Mouse (Mus musculus): ENCODE measurements at regions not wholly inside any gene's neighbourhood (a gene's known extent, or its start where the extent isn't known, plus 50 kb on each side); places are given as distances from the start of the nearest gene placed in this dataset.

DNA sequence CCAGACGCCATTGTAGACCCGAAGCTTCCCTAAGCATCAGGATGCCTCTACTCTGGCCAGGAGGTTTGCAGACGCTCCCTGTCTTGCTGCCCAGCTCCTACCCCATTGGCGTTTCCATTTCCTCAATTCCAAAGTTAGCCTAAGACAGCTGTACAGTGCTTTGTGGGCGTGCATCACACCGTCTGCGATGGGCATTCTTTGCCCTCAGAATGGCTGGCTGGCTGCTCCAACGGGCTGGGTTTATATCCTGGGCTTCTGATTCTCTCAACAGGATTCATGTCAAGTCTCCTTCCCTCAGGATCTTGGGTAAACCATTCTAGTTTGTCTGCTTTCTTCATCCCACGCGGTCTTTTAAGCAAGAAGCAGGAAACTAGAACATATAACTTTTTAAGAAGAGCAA, 104.3 kb upstream of the Ankrd55 start:
- no peak for DNase-seq (ENCODE audit: low spot score)

GRCm38 (mm10) chr13:112185116-112185515, 103.1 kb upstream of the Ankrd55 start:
- DNase-seq (ENCODE audit: low spot score) = no peak

- peak; percentile 51 for DNase-seq (ENCODE audit: low spot score)
Measured at GRCm38 (mm10) chr13:112187226-112187625, 101.0 kb upstream of the Ankrd55 start.

- no peak for DNase-seq (ENCODE audit: low spot score)
Measured at GRCm38 (mm10) chr13:112188313-112188712, 99.9 kb upstream of the Ankrd55 start.

GRCm38 (mm10) chr13:112188741-112189476, 99.3 kb upstream of the Ankrd55 start:
- no peak for DNase-seq (ENCODE audit: low spot score)

DNA sequence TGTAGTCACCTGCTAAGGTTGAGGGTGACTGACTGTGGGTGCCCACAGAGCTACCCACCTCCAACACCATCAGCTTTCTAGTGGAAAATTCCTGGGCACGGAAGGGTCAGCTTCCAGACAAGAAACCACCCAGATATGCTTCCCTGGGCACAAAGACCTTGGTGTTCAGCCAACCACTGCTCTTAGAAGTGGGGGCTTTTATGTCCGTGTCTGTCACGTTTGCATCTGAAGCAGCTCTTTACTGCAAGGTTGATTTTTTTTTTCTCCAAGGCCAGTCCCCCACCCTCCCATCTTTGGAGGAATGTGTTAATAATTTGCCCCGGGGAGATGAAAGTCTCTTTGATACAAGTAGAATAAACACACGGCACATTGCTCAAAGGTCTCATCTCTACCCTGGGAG, 98.6 kb upstream of the Ankrd55 start:
- no peak for DNase-seq (ENCODE audit: low spot score)

- DNase-seq (ENCODE audit: low spot score) = no peak
Measured at GRCm38 (mm10) chr13:112192192-112192905, 95.9 kb upstream of the Ankrd55 start.

GRCm38 (mm10) chr13:112193676-112194075, 94.6 kb upstream of the Ankrd55 start:
- DNase-seq (ENCODE audit: low spot score) = no peak

DNA sequence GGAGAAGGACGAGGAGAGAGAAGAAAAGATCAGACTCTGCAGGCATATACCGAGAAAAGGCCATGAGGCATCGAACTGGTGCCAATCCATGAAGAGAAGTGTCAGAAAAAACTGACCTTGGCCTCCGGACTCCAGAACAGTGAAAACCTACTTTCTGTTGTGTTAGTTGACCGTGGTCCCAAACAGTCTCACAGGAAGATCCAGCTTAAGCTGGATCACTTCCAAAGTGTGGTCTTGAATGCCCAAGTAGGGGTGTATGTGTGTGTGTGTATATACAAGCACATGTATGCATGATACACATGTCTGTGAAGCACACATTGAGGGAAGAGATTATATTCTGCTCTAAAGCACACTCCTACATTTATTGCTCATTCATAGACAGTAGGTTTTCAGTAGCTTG, 93.3 kb upstream of the Ankrd55 start:
- no peak for DNase-seq (ENCODE audit: low spot score)

- DNase-seq (ENCODE audit: low spot score) = no peak
Measured at GRCm38 (mm10) chr13:112196789-112197188, 91.5 kb upstream of the Ankrd55 start.

DNA sequence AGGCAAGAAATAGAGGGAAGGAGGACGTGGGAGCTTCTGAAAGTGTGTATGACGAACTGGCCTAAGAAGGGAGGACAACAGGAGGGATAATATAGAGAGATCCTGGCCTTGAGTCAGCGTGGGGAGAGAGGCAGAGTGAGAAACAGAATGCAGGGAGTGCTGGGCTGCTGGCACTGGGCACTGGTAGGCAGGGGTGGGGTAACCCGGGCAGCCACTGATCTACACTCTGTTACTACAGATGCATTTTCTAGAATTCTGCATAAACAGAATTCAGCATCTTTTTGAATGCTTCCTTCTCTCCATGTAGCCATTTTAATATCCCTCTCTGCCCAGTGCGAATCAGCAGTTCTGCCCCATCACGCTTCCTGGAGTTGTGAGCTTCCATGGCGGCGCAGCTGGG, 84.5 kb upstream of the Ankrd55 start:
- DNase-seq (ENCODE audit: low spot score) = no peak

GRCm38 (mm10) chr13:112204204-112204603, 84.0 kb upstream of the Ankrd55 start:
- no peak for DNase-seq (ENCODE audit: low spot score)

- no peak for DNase-seq (ENCODE audit: low spot score)
Measured at GRCm38 (mm10) chr13:112204813-112205212, 83.4 kb upstream of the Ankrd55 start.

DNA sequence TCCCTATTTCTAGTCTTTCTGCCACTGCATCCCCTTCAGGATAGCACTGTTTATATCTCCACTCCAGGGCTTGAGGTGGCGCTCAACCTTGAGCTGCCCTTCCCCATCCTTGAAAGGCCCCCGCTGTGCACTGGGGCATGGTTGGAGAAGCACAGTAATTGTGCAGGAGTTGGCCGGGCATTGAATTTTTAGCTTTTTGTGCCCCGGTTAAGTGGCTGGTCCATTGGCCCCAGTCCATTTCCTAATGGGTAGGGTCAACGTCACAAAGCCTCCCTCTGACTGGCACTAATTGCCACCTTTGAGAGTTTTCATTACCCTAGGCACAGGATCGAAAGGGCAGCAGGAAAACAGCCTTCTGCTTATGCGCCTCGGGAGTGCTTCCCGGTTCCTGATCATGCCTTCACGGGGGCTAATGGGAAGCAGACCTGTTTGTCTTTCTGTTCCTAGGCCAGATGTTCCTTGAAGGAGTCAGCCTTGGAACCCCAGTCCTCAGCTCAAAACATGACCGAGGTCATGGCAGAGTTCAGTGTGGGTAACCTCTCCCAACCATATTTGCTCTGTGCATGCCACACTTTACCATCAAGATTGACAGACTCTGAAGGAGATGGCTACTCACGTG, 80.5 kb upstream of the Ankrd55 start:
- DNase-seq (ENCODE audit: low spot score) = no peak

DNA sequence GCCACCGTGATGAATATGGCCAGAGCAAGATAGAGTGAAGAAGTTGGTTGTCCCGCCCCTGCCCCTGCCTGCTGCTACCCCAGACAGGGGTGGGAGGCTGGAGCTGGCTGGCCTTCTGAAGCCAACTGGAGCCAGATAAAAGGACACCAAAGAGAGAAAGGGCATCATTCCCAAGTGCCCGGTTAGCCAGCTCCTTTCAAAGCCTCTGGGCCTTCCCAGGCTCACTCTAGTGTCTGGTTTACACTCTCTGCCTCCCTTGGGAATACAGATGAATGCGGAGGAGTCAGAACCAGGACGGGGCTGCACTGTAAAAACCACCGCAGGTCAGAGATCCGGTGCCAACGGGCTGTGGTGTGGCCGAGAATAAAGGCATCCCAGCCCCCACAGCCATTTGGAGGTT, 76.4 kb upstream of the Ankrd55 start:
- no peak for DNase-seq (ENCODE audit: low spot score)

DNA sequence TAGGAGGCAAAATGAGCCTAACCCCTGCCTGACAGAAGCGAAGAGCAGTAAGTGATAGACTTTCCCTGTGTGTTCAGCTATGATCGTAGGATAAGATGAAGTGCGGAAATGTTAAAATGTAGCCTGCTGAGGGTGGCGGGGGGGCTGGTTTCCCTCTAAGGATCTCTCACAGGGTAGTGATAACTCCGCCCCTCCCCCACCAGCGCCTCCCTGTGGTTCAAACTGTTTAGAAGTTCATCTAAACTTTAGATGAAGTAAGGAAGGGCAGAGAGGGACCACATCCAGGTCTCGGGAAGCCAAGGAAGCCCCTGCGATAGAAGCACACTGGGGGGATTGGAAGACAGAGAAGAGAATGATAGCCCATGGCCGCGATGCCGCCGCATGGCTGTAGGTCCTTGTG, 75.9 kb upstream of the Ankrd55 start:
- no peak for DNase-seq (ENCODE audit: low spot score)

DNA sequence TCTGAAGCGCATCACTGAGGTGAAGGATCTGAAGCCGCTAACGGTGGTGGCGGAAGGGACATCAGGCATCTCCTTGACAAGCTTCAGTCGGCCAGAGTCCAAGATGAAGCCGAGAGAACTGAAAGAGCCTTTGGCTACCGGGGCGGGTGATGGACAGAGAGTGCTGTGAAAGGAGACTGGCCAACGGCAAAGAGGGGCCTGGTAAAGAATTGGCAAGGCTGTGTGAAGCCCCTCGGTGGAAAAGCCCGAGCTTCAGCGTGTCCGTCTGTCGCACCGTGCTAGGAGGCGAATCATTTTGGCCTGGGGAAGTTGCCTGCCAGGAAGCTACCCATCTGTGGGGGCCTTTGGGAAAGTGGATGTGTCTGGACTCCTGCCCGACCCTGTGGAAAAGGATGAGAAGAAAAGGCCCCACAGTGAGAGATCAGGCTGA, 74.6 kb upstream of the Ankrd55 start:
- no peak for DNase-seq (ENCODE audit: low spot score)

DNA sequence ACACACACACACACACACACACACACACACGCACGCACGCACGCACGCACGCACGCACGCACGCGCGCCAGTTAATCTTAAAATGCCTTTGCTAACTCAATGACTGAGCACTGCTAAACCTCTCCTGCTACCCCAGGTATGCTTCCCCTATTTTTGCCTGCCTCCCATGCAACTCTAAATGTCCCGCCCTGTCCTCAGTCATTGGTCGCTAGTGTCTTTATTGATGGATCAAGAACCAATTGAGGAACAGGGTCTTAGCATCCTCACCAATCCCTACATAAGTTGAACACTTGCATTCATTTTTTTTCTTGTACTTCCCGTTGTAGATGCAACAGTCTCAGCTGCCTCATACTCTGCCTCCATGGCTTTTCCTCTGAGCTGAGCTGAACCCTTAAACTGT, 72.2 kb upstream of the Ankrd55 start:
- no peak for DNase-seq (ENCODE audit: low spot score)

- no peak for DNase-seq (ENCODE audit: low spot score)
Measured at GRCm38 (mm10) chr13:112218389-112218788, 69.9 kb upstream of the Ankrd55 start.

DNA sequence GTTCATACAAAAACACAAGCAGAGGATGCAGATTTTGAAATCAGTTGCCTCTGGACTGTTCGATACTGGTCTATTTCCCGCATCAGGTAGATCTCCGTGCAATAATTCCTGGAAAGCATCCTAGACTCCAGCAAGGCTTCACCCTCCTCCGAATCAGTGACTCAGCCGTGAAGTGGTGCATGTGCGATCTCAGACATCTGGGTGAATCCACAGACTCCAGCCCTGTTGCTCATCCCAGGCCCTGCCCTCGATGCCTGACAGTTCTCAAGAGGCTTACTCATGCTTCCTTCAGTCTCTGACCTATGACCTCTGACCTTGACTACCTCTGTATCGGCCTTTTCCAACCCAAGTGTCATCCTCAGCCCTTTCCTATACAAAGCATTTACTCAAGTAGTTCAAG, 68.1 kb upstream of the Ankrd55 start:
- no peak for DNase-seq (ENCODE audit: low spot score)

- DNase-seq (ENCODE audit: low spot score) = no peak
Measured at GRCm38 (mm10) chr13:112223616-112224015, 64.6 kb upstream of the Ankrd55 start.

GRCm38 (mm10) chr13:112227766-112228165, 60.5 kb upstream of the Ankrd55 start:
- no peak for DNase-seq (ENCODE audit: low spot score)

DNA sequence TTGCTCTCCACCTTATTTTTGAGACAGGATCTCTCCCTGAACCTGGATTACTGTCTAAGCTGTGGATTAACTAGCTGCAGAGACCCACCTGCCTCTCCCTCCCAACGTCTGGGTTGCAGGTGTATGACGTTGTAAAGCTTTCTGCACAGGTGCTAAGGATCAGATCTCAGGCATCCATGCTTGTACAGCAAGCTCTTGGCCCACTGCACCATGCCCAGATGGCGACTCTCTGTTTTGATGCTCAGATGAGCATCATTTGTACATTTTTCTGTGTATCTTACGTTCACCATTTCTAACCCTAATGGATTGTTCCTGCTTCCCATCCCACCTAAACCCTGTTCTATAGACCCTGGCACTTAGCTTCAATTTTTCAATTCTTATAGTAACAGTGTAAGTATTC, 59.4 kb upstream of the Ankrd55 start:
- no peak for DNase-seq (ENCODE audit: low spot score)
